Mouse (Mus musculus) forebrain, embryonic 13.5 days (tissue): ENCODE data around the gene Ldb1. TPM values are rescaled to one million over a fixed set of nuclear protein-coding genes. Genes with fewer than 3 reads are reported as not detected.
"Not testable (repeated sequence)": the region's sequence is repeated elsewhere in the genome, so short reads cannot be mapped to it uniquely, and the experiment has no call there.

Source experiments
- ATAC-seq: fragments of 200-750 bp; cut with Nextera tagmentation; 2 replicates; pipeline ENCODE4 v1.8.0; 2017
- H3K27ac ChIP-seq: fragments of 300-500 bp; sonication (generic); 2 replicates; pipeline ENCODE4 v1.5.1; 2015; ENCODE audit warnings: inconsistent platforms, mild to moderate bottlenecking, moderate library complexity
- H3K27me3 ChIP-seq: fragments of 300-500 bp; sonication (generic); 2 replicates; pipeline ENCODE4 v1.6.1; 2015; ENCODE audit warnings: mild to moderate bottlenecking, inconsistent platforms
- H3K36me3 ChIP-seq: fragments of 300-500 bp; sonication (generic); 2 replicates; pipeline ENCODE4 v1.6.1; 2015; ENCODE audit warnings: mild to moderate bottlenecking, inconsistent platforms; ENCODE audit not compliant: poor library complexity, severe bottlenecking
- H3K4me1 ChIP-seq: fragments of 300-500 bp; sonication (generic); 2 replicates; pipeline ENCODE4 v1.6.1; 2015; ENCODE audit warnings: inconsistent platforms
- H3K4me2 ChIP-seq: fragments of 300-500 bp; sonication (generic); 2 replicates; pipeline ENCODE4 v1.6.1; 2015; ENCODE audit warnings: inconsistent platforms, mild to moderate bottlenecking, moderate library complexity
- H3K4me3 ChIP-seq: fragments of 300-500 bp; sonication (generic); 2 replicates; pipeline ENCODE4 v1.5.1; 2015; ENCODE audit warnings: mild to moderate bottlenecking, inconsistent platforms
- H3K9ac ChIP-seq: fragments of 300-500 bp; sonication (generic); 2 replicates; pipeline ENCODE4 v1.6.1; 2015; ENCODE audit warnings: mild to moderate bottlenecking, inconsistent platforms
- H3K9me3 ChIP-seq: fragments of 300-500 bp; sonication (generic); replicated peaks from 2 replicates; pipeline ENCODE4 v1.6.1; 2016; ENCODE audit warnings: inconsistent platforms
- WGBS: fragments of 180-500 bp; shearing (Covaris S2); methylation state at CpG from one replicate; pipeline ENCODE4 v1.1.7; 2015; 5-methylcytosine and 5-hydroxymethylcytosine counted together
- polyA plus RNA-seq: library from polyadenylated mRNA; unstranded; fragments of >200 nt; fragmentation: Nextera tagmentation; extraction: Ambion mirVana; gene quantifications from 2 replicates; pipeline ENCODE4 v1.2.1, GENCODE M21; 2015

The Ldb1 gene
- polyA plus RNA-seq, 1 experiment from 2014 or later = 119 TPM

- Histone ChIP-seq H3K9ac (no peak overlapping the region), H3K36me3 (no peaks in the 10 kb centered on the region), H3K4me2 (no peak overlapping the region), H3K9me3 (no peaks in the 10 kb centered on the region), H3K4me3 (no peak overlapping the region), H3K27ac (no peak overlapping the region), H3K27me3 (peaks cover 19% of the 10 kb centered on the region), H3K4me1 (peaks cover 9% of the 10 kb centered on the region)
- no peak for ATAC-seq
- 68% methylated on average over 17 of the region's 17 CpGs for WGBS
Observed at GRCm38 (mm10) chr19:46004814-46005466, 40.1 kb downstream of the Ldb1 start.

- Histone ChIP-seq H3K9ac (peak within 1 kb of the TSS; percentile 71), H3K9me3 (no peaks in the 10 kb centered on the region)
- peak; percentile 47 for ATAC-seq
Observed at GRCm38 (mm10) chr19:46003371-46004226, 41.4 kb downstream of the Ldb1 start, which contains the start of gene Hps6. Gene Hps6, plus strand, starts transcription at chr19:46003508.

GRCm38 (mm10) chr19:46002279-46002678, 42.7 kb downstream of the Ldb1 start:
- Histone ChIP-seq H3K4me2 (no peak overlapping the region), H3K4me1 (peaks cover 20% of the 10 kb centered on the region), H3K27me3 (peaks cover 19% of the 10 kb centered on the region), H3K9ac (no peak overlapping the region), H3K9me3 (no peaks in the 10 kb centered on the region), H3K27ac (no peak overlapping the region), H3K4me3 (no peak overlapping the region), H3K36me3 (no peaks in the 10 kb centered on the region)
- 84% methylated on average over 9 of the region's 9 CpGs for WGBS
- no peak for ATAC-seq

More at GRCm38 (mm10) chr19:46003371-46004226, 41.4 kb downstream of the Ldb1 start, which contains the start of gene Hps6:
- H3K27me3 ChIP-seq = peaks cover 19% of the 10 kb centered on the region
- no peak within 1 kb of the TSS for H3K27ac ChIP-seq
- H3K36me3 ChIP-seq = no peaks in the 10 kb centered on the region
- WGBS = 1% methylated on average over 70 of the region's 70 CpGs
- H3K4me1 ChIP-seq = peaks cover 15% of the 10 kb centered on the region
- peak within 1 kb of the TSS; percentile 82 for H3K4me2 ChIP-seq
- H3K4me3 ChIP-seq = peak within 1 kb of the TSS; percentile 51

GRCm38 (mm10) chr19:45999378-45999777, 45.6 kb downstream of the Ldb1 start:
- Histone ChIP-seq H3K4me2 (no peak overlapping the region), H3K36me3 (0 out of 2 replicates have a peak, but pooled peaks cover 7% of the 10 kb centered on the region), H3K4me1 (peaks cover 24% of the 10 kb centered on the region), H3K27ac (no peak overlapping the region), H3K9ac (no peak overlapping the region), H3K9me3 (peaks cover 3% of the 10 kb centered on the region), H3K4me3 (0 out of 2 replicates have a peak overlapping the region, but pooled peaks have one; percentile 87), H3K27me3 (peaks cover 15% of the 10 kb centered on the region)
- WGBS = 77% methylated on average over 1 of the region's 1 CpGs
- ATAC-seq = no peak

GRCm38 (mm10) chr19:45998694-45999217, 46.3 kb downstream of the Ldb1 start:
- peaks cover 9% of the 10 kb centered on the region for H3K9me3 ChIP-seq
- H3K27me3 ChIP-seq = peaks cover 9% of the 10 kb centered on the region; the same call in 1 of the 2 replicates
- H3K4me1 ChIP-seq = peaks cover 18% of the 10 kb centered on the region
- peak overlapping the region; percentile 89 for H3K9ac ChIP-seq
- H3K36me3 ChIP-seq = 0 out of 2 replicates have a peak, but pooled peaks cover 7% of the 10 kb centered on the region
- ATAC-seq = peak; percentile 20; the same call in 1 of the 2 replicates
- H3K4me2 ChIP-seq = peak overlapping the region; percentile 73
- H3K4me3 ChIP-seq = peak overlapping the region; percentile 87
- H3K27ac ChIP-seq = no peak overlapping the region
- 12% methylated on average over 8 of the region's 8 CpGs for WGBS

- Histone ChIP-seq H3K36me3 (0 out of 2 replicates have a peak, but pooled peaks cover 7% of the 10 kb centered on the region), H3K4me3 (peak within 1 kb of the TSS; percentile 87), H3K9ac (peak within 1 kb of the TSS; percentile 89), H3K4me1 (peaks cover 15% of the 10 kb centered on the region), H3K27me3 (peaks cover 4% of the 10 kb centered on the region; the same call in 1 of the 2 replicates), H3K27ac (peak within 1 kb of the TSS; percentile 90), H3K9me3 (peaks cover 10% of the 10 kb centered on the region), H3K4me2 (peak within 1 kb of the TSS; percentile 73)
- peak; percentile 96 for ATAC-seq
- 2% methylated on average over 72 of the region's 76 CpGs for WGBS
Observed at GRCm38 (mm10) chr19:45997785-45998693, 47.0 kb downstream of the Ldb1 start, which contains the start of gene Armh3. Gene Armh3, minus strand, starts transcription at chr19:45998488.

GRCm38 (mm10) chr19:45997365-45997764, 47.6 kb downstream of the Ldb1 start:
- peaks cover 15% of the 10 kb centered on the region for H3K4me1 ChIP-seq
- H3K27me3 ChIP-seq = peaks cover 4% of the 10 kb centered on the region; the same call in 1 of the 2 replicates
- H3K27ac ChIP-seq = no peak overlapping the region
- H3K4me3 ChIP-seq = peak overlapping the region; percentile 87
- peak overlapping the region; percentile 73 for H3K4me2 ChIP-seq
- peak overlapping the region; percentile 89 for H3K9ac ChIP-seq
- 67% methylated on average over 5 of the region's 5 CpGs for WGBS
- H3K36me3 ChIP-seq = 0 out of 2 replicates have a peak, but pooled peaks cover 7% of the 10 kb centered on the region
- peaks cover 10% of the 10 kb centered on the region for H3K9me3 ChIP-seq
- ATAC-seq = no peak

GRCm38 (mm10) chr19:45993981-45994737, 50.9 kb downstream of the Ldb1 start:
- Histone ChIP-seq H3K4me3 (no peak overlapping the region), H3K9ac (no peak overlapping the region), H3K9me3 (peaks cover 10% of the 10 kb centered on the region), H3K4me2 (no peak overlapping the region), H3K27me3 (no peaks in the 10 kb centered on the region), H3K27ac (no peak overlapping the region), H3K36me3 (0 out of 2 replicates have a peak, but pooled peaks cover 7% of the 10 kb centered on the region), H3K4me1 (peaks cover 15% of the 10 kb centered on the region)
- no peak for ATAC-seq
- 97% methylated on average over 13 of the region's 13 CpGs for WGBS

GRCm38 (mm10) chr19:45993441-45993840, 51.6 kb downstream of the Ldb1 start:
- not testable (repeated sequence) for H3K36me3 ChIP-seq, ATAC-seq, H3K27me3 ChIP-seq, H3K27ac ChIP-seq, H3K4me1 ChIP-seq, H3K9ac ChIP-seq, H3K4me3 ChIP-seq, H3K4me2 ChIP-seq
- H3K9me3 ChIP-seq = peaks cover 10% of the 10 kb centered on the region
- 91% methylated on average over 6 of the region's 6 CpGs for WGBS

- Histone ChIP-seq H3K27ac (no peak overlapping the region), H3K4me1 (no peaks in the 10 kb centered on the region), H3K36me3 (peaks cover 12% of the 10 kb centered on the region; the same call in 1 of the 2 replicates), H3K9ac (no peak overlapping the region), H3K4me2 (no peak overlapping the region), H3K27me3 (no peaks in the 10 kb centered on the region), H3K9me3 (peaks cover 10% of the 10 kb centered on the region), H3K4me3 (no peak overlapping the region)
- no peak for ATAC-seq
- WGBS = 93% methylated on average over 3 of the region's 3 CpGs
Observed at GRCm38 (mm10) chr19:45991171-45991570, 53.8 kb downstream of the Ldb1 start.
